Mouse (Mus musculus) forebrain, postnatal 0 days (tissue): Measurements from ENCODE around the gene Sh3pxd2a. TPM values are rescaled to one million over a fixed set of nuclear protein-coding genes. Genes with fewer than 3 reads are reported as not detected.

Experiments used
- ATAC-seq: fragments of 200-750 bp; cut with Nextera tagmentation; 2 replicates; pipeline ENCODE4 v1.8.0; 2017; ENCODE audit warnings: mild to moderate bottlenecking, moderate library complexity
- DNase-seq: peaks from one replicate; pipeline ENCODE4 v3.0.0-alpha.2; 2015
- H3K27ac ChIP-seq: fragments of 300-500 bp; sonication (generic); 2 replicates; pipeline ENCODE4 v1.5.1; 2014; ENCODE audit warnings: low read depth, mild to moderate bottlenecking, antibody characterized with exemption, low read length, moderate library complexity, mixed read lengths
- H3K27me3 ChIP-seq: fragments of 300-500 bp; sonication (generic); 2 replicates; pipeline ENCODE4 v1.6.1; 2014; ENCODE audit warnings: mild to moderate bottlenecking, low read length, mixed read lengths; ENCODE audit not compliant: insufficient read depth
- H3K36me3 ChIP-seq: fragments of 300-500 bp; sonication (generic); 2 replicates; pipeline ENCODE4 v1.6.1; 2014; ENCODE audit warnings: mild to moderate bottlenecking, moderate library complexity; ENCODE audit not compliant: insufficient read depth
- H3K4me1 ChIP-seq: fragments of 300-500 bp; sonication (generic); 2 replicates; pipeline ENCODE4 v1.6.1; 2014; ENCODE audit warnings: antibody characterized with exemption; ENCODE audit not compliant: insufficient read depth
- H3K4me2 ChIP-seq: fragments of 300-500 bp; sonication (generic); 2 replicates; pipeline ENCODE4 v1.6.1; 2014; ENCODE audit warnings: low read depth, mild to moderate bottlenecking, moderate library complexity
- H3K4me3 ChIP-seq: fragments of 300-500 bp; sonication (generic); 2 replicates; pipeline ENCODE4 v1.5.1; 2014; ENCODE audit warnings: low read depth, low read length, mixed read lengths
- H3K9ac ChIP-seq: fragments of 300-500 bp; sonication (generic); 2 replicates; pipeline ENCODE4 v1.6.1; 2014; ENCODE audit warnings: mild to moderate bottlenecking
- H3K9me3 ChIP-seq: fragments of 300-500 bp; sonication (generic); 2 replicates; pipeline ENCODE4 v1.6.1; 2016; ENCODE audit warnings: low read length
- CTCF ChIP-seq: sonication (generic); IDR thresholded peaks from 2 replicates; pipeline ENCODE4 v1.5.1; 2016; ENCODE audit warnings: antibody characterized with exemption, control low read depth, low read depth
- WGBS: fragments of 180-500 bp; shearing (Covaris S2); extraction: QIAGEN DNeasy Blood & Tissue Kit; methylation state at CpG from one replicate; pipeline ENCODE4 v1.1.7; 2014; 5-methylcytosine and 5-hydroxymethylcytosine counted together
- polyA plus RNA-seq: library from polyadenylated mRNA; unstranded; fragments of >200 nt; fragmentation: Nextera tagmentation; extraction: Ambion mirVana; gene quantifications from 2 replicates; pipeline ENCODE4 v1.2.1, GENCODE M21; 2015
- total RNA-seq: library from RNA; depleted of rRNA; stranded (reverse); fragments of >200 nt; gene quantifications from 2 replicates; pipeline ENCODE4 v1.2.3, GENCODE M21; 2014

The Sh3pxd2a gene
- total and polyA plus RNA-seq, 2 experiments from 2014 or later, result 1.2 to 20.8 TPM

DNA sequence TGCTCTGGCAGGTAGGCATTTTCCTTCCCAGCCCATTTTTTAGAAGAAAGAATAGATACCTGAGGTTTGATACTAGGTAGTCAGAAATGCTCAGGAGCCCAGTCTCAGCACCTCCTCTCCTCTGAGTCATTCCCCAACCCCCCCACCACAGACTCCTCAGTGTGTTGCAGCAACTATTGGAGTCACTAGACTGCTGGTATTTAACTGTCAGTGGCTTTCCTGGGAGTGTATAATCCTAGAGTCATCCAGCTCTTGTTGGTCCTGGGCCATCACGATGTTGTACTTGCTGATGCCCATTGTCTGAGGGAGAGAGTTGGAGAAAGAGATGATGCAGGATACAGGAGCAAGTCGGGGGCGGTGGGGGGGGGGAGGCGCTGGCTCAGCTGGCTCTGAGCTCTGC lies 243.2 kb downstream of the Sh3pxd2a start:
- H3K4me3 ChIP-seq, result no peak overlapping the region
- WGBS, result 76% methylated on average over 4 of the region's 4 CpGs
- H3K4me2 ChIP-seq, result no peak overlapping the region
- no peak overlapping the region for H3K9ac ChIP-seq
- no peak overlapping the region for H3K27ac ChIP-seq
- no peak for TF ChIP-seq CTCF
- ATAC-seq (no peak), DNase-seq (no peak)
- H3K27me3 ChIP-seq, result no peaks in the 10 kb centered on the region
- no peaks in the 10 kb centered on the region for H3K36me3 ChIP-seq
- no peaks in the 10 kb centered on the region for H3K9me3 ChIP-seq
- H3K4me1 ChIP-seq, result no peaks in the 10 kb centered on the region

DNA sequence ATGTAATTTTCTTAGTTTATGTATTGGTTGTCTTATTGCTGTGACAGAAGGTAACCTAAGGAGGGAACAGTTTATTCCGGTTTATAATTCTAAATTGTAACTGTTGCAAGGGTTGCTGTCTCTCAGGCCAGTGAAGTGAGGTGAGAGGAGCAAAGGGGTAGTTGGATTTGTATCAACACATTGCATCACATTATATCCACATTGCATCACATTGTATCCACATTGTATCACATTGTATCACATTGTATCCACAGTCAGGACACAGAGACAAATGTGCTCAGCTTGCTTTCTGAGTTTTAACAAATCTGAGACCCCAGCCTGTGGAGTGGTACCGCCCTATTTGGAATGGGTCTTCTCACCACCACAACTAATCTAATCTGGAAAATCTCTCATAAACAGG lies 244.0 kb downstream of the Sh3pxd2a start:
- H3K4me1 ChIP-seq, result no peaks in the 10 kb centered on the region
- H3K27ac ChIP-seq, result no peak overlapping the region
- WGBS, result 95% methylated on average over 2 of the region's 2 CpGs
- no peak for DNase-seq
- H3K9me3 ChIP-seq, result no peaks in the 10 kb centered on the region
- no peak overlapping the region for H3K4me3 ChIP-seq
- H3K9ac ChIP-seq, result no peak overlapping the region
- no peak for ATAC-seq
- H3K4me2 ChIP-seq, result no peak overlapping the region
- H3K36me3 ChIP-seq, result no peaks in the 10 kb centered on the region
- no peak for TF ChIP-seq CTCF
- no peaks in the 10 kb centered on the region for H3K27me3 ChIP-seq

DNA sequence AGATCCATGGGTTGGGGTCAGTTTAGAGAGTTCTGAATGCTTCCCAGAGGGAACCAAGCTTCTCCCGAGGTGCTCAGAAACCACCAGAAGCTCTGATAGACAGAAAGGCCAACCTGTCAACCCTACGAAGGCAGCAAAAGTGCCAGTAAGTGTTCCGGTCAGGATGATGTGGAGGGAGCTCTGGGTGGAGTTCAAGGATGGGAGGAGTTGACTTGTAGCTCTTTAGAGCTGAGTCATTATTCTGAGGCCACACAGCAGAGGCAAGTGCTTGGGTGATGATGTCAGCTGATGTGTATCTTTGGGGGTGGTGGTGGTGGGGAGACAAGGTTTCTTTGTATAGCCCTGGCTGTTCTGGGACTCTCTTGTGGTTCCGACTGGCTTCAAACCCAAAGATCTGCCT lies 244.6 kb downstream of the Sh3pxd2a start:
- TF ChIP-seq CTCF, result no peak
- Histone ChIP-seq H3K36me3 (no peaks in the 10 kb centered on the region), H3K27ac (no peak overlapping the region), H3K27me3 (no peaks in the 10 kb centered on the region), H3K4me1 (no peaks in the 10 kb centered on the region), H3K4me3 (no peak overlapping the region), H3K9me3 (no peaks in the 10 kb centered on the region), H3K4me2 (no peak overlapping the region), H3K9ac (no peak overlapping the region)
- DNase-seq, result no peak
- 78% methylated on average over 4 of the region's 4 CpGs for WGBS
- no peak for ATAC-seq

DNA sequence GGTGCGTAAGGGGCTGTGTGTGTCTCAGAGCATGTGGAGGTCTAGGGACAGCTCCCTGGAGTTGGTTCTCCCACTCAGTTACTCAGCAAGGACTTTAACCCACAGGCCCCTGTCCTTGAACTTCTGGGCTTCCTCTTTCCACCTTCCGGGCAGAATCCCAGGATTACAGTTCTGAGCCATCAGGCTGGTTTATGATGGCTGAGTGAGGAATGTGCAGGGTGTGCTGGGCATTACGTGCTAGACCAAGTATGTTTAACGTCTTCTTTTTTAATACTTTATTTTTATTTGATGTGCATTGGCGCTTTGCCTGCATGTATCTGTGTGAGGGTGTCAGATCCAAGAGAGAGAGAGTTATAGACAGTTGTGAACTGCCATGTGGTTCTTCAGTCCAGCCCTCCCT lies 247.4 kb downstream of the Sh3pxd2a start:
- no peaks in the 10 kb centered on the region for H3K9me3 ChIP-seq
- WGBS, result 76% methylated on average over 5 of the region's 5 CpGs
- DNase-seq, result no peak

DNA sequence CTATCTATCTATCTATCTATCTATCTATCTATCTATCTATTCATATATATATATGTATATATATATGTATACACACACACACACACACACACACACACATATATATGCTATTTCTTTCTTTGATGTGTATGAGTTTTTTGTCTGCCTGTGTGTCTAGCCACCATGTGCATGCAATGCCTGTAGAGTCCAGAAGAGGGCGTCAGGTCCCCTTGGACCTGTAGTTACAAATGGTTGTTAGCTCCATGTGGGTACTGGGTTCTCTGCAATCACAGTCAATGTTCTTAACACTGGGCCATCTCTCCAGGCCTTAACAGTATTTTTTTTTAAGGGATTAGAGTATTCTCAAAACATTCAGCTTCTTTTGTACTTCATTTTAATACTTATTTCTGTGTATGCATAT lies 250.7 kb downstream of the Sh3pxd2a start:
- Histone ChIP-seq H3K9ac (no peak overlapping the region), H3K4me1 (no peaks in the 10 kb centered on the region), H3K36me3 (no peaks in the 10 kb centered on the region), H3K27me3 (no peaks in the 10 kb centered on the region), H3K4me3 (no peak overlapping the region), H3K27ac (no peak overlapping the region), H3K4me2 (no peak overlapping the region), H3K9me3 (no peaks in the 10 kb centered on the region)
- DNase-seq, result no peak
- ATAC-seq, result no peak
- WGBS, result 74% methylated on average over 1 of the region's 1 CpGs
- peak; percentile 31; the same call in 1 of the 2 replicates for TF ChIP-seq CTCF

More for the DNA sequence above, 247.4 kb downstream of the Sh3pxd2a start:
- no peaks in the 10 kb centered on the region for H3K36me3 ChIP-seq
- no peaks in the 10 kb centered on the region for H3K4me1 ChIP-seq
- no peak overlapping the region for H3K4me3 ChIP-seq
- H3K9ac ChIP-seq, result no peak overlapping the region
- H3K27me3 ChIP-seq, result no peaks in the 10 kb centered on the region
- no peak for TF ChIP-seq CTCF
- H3K4me2 ChIP-seq, result no peak overlapping the region
- ATAC-seq, result no peak
- H3K27ac ChIP-seq, result no peak overlapping the region

DNA sequence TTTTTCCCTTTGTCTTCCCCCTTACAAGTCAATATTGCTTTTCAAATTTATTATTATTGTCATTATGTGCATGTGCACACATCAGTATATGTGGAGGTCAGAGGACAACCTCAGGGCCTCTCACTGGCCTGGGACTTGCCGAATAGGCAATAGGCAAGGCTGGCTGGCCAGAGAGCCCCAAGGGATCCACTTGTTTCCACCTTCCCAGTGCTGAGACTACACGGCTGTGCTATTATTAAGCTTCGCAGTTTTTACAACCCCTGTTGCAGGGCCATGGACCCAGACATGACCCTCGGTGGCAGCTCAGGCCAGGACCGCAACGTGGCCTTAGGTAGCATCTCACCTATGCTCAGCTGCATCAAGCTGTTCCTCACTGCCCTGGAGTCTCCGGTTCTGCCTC lies 251.8 kb downstream of the Sh3pxd2a start:
- no peak for TF ChIP-seq CTCF
- no peak overlapping the region for H3K4me2 ChIP-seq
- DNase-seq (no peak), ATAC-seq (no peak)
- no peaks in the 10 kb centered on the region for H3K9me3 ChIP-seq
- no peaks in the 10 kb centered on the region for H3K36me3 ChIP-seq
- no peak overlapping the region for H3K9ac ChIP-seq
- H3K27me3 ChIP-seq, result no peaks in the 10 kb centered on the region
- H3K4me1 ChIP-seq, result no peaks in the 10 kb centered on the region
- WGBS, result 86% methylated on average over 7 of the region's 7 CpGs
- peak overlapping the region; percentile 35; the same call in 1 of the 2 replicates for H3K27ac ChIP-seq
- no peak overlapping the region for H3K4me3 ChIP-seq

DNA sequence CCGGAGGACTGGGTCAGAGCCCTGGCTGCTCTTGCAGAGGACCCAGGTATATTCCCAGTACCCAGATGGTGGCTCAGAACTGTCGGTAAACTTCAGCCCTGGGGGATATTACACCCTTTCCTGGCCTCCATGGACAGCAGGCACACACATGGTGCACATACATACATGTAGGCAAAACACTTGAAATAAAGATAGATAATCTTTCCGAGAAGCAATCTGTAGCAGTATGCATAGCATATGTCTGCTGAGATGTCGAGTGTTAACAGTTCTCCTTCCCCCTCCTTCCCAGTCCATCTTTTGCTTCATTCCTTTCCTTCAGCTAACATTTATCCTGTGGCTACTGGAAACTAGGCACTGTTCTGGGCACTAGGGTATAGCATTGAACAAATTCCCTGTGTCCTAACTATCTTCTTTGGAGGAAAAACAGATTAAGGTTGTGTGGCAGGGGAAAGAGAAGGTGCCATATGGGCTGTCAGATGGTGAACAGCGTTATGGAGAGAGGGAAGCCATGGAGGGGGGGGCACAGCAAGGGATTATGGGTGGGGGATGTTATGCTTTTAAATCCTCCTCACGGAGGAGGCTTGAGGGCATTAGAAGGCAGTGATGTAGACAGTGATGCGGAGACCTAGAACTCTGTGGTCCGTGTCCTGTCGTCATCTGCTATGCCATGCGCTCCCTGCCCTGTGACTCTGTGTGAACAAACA lies 252.4 kb downstream of the Sh3pxd2a start:
- no peaks in the 10 kb centered on the region for H3K9me3 ChIP-seq
- H3K4me3 ChIP-seq, result no peak overlapping the region
- H3K9ac ChIP-seq, result no peak overlapping the region
- 61% methylated on average over 10 of the region's 10 CpGs for WGBS
- 0 out of 2 replicates have a peak overlapping the region, but pooled peaks have one; percentile 8 for H3K4me2 ChIP-seq
- H3K27ac ChIP-seq, result peak overlapping the region; percentile 35
- H3K27me3 ChIP-seq, result no peaks in the 10 kb centered on the region
- no peak for TF ChIP-seq CTCF
- no peaks in the 10 kb centered on the region for H3K36me3 ChIP-seq
- ATAC-seq (peak; percentile 90), DNase-seq (peak; percentile 83)
- H3K4me1 ChIP-seq, result no peaks in the 10 kb centered on the region
